Mouse (Mus musculus) heart, adult 11 months (tissue): Measurements from ENCODE around the gene Ttc23.

Experiments used
- DNase-seq: peaks from one replicate; pipeline ENCODE4 v3.0.0; 2022

Ttc23 gene

DNA sequence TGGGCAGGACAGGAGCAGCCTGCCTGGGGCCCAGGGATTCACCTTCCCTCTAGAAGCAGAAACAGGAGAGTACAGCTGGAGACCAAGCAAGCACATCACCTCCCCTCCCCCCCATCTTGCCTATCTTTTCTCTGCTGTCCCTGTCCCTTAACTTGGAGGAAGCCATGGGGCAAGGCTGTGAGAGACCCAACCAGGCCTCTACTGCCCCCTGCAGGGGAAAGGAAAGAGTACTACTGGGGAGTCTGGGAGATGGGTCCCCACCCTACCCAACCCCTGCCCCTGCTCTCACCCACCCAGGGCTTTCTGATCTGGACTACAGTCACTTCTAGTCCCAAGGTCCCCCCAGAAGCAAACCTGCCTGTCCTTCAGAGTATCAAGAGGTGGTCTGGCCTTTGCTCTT lies 53.6 kb downstream of the Ttc23 start:
- DNase-seq = no peak

DNA sequence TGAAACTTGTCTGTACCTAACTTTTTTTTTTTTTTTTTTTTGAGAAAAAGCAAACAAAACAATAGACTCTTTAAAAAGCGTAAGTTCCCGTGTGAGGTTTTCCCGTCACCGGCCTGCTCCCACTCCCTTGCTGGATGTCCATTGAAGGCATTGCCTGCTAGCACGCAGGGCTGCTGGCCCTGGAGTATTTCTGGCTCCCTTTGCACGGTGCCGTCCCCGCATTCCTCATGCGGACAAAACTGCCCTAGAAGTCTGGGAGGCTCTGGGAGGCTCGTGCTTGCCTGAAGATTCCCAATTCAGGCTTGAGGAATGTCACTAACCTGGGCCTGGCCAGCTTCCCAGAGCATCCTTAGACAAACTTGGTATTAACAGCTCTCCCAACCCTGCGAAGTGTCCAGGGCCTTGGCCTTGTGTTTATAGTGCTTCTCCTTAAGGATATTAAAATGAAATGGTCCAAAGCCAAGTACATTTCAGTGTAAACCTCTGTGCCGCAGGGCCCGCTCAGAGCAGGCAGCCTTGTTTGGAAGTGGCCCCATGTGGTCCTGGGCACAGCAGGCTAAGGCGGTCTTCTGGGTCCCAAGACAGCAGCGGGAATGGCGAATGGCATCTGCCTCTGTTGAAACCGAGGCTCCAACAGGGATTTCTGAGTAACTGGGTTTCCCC lies 54.2 kb downstream of the Ttc23 start:
- DNase-seq = peak; percentile 90

DNA sequence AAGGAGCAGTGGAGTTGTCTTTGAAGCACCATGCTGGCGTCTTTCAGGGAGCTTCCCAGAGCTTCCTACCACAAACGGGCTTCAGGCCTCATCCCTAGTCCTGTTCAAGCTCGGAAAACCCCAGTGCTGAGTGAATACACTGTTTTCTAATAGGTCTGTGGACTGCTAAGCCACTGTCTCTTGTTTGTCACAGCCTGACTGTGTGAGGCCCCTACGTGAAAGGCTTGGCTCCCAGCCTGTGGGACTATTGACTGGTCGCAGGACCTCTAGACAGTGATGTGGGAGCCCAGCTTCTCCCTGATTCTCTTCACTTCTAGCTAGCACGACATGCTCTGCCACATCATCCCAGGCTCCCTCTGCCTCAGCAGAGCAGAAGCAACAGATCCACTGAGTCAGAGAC lies 61.0 kb downstream of the Ttc23 start:
- DNase-seq = peak; percentile 64

- peak; percentile 92 for DNase-seq
These were observed 63.0 kb downstream of the Ttc23 start for GRCm38 (mm10) chr7:67710216-67710615.

DNA sequence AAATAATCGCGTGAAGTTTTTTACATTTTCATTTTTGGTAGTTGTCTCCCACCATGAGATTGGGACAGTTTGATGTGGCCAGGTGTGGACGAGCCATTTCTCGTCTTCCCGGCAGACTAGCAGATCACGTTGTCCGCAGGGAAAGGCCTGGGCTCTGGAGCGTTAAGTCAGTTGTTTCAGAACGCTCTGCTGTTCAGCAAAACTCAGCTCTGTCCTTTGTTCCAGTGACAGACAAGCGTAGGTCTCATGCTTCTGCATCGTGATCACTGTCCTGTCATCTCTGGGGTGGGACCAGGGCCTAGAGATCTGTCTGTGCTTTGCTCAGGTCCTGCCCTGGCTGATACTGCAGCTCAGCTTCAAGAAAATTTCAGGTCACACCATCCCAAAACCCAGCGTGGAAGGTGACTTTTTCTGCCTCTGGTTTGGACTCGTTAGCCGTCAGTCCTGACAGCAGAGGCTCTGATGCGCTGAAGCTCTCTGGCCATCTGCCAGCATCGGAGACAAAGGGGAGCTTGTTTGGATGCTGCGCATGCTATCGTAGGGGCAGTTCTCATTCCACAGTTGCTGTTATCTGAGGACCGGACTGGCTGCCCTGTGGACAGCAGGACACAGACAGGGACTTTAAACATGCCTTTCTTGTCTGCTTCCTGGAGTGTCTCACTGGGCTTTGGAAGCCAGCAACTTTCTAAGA lies 66.8 kb downstream of the Ttc23 start:
- peak; percentile 94 for DNase-seq

GRCm38 (mm10) chr7:67715176-67715575 lies 68.0 kb downstream of the Ttc23 start:
- peak; percentile 97 for DNase-seq

DNA sequence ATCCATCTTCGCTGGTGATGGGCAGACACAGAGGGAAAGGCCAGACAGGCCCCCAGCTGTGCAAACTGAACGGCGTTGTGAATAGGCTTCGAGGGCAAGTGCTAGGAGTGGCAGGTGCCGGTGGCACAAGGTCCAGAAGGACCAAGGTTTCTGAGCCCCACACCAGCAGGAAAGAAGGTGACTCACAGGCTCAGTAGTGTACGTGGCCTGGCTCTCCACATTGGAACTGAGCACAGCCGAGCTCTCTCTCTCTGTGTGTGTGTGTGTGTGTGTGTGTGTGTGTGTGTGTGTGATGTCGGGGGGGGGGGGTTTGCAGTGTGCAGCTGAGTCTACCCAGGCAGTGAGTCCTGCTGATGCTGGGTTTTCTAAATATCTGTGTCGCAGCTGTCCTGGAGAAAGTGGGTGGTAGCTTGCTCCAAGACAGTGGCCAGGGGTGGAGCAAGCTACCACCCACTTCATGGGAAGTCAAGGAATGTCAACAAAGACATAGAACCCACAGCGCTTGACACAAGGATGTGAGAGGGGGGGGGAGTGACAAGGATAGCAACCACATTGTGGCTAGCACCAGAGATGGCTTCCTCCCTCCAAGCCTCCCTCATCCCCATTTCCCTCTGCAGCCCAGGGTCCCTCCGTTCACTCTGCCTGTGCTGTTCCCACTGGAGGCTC lies 69.1 kb downstream of the Ttc23 start:
- DNase-seq = no peak

DNA sequence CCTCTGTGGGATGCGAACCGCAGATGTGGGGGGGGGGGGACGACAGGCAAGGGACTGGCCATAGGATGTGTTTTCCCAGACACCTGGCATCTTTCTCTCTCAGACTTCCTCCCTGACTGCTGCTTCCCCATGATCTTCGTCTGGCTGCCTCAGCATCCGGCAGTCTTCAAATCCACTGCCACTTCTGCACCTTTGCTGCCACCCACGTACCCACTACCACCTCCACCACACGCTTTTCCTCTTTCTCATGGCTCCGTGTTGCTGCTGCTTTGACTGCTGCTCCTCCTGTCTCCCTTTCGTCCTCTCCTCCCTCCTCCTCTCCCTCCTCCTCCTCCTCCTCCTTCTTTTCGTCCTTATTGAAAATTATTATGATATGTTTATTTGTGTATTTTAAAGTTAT lies 69.7 kb downstream of the Ttc23 start:
- no peak for DNase-seq

GRCm38 (mm10) chr7:67717520-67717919 lies 70.3 kb downstream of the Ttc23 start:
- no peak for DNase-seq

DNA sequence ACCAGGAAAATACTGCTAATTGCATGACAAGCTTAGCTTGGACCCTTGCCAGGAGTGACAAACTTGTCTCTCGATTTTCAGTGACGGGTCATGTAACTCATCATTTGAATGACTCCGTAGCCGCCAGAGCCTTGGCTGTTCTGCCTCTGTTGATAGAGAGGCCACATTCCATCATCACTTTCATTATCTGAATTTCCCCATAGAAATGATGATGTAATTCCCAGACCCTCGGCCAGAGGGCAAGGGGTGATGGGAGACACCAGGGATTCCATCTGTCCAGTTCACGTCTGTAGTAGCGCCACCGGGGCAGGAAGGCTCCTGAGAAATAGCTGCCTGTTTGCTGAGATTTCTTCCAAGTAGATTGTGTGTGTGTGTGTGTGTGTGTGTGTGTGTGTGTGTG lies 71.6 kb downstream of the Ttc23 start:
- peak; percentile 86 for DNase-seq

- DNase-seq = peak; percentile 84
These were observed 75.0 kb downstream of the Ttc23 start for GRCm38 (mm10) chr7:67722163-67722562.

- no peak for DNase-seq
These were observed 77.3 kb downstream of the Ttc23 start for GRCm38 (mm10) chr7:67724536-67724935.

- no peak for DNase-seq
These were observed 77.8 kb downstream of the Ttc23 start for GRCm38 (mm10) chr7:67725016-67725415.

- peak; percentile 61 for DNase-seq
These were observed 81.0 kb downstream of the Ttc23 start for GRCm38 (mm10) chr7:67728203-67728602.

- DNase-seq = peak; percentile 76
These were observed 81.6 kb downstream of the Ttc23 start for GRCm38 (mm10) chr7:67728809-67729208.

- peak; percentile 87 for DNase-seq
These were observed 83.4 kb downstream of the Ttc23 start for GRCm38 (mm10) chr7:67730431-67731110.

- DNase-seq = peak; percentile 72
These were observed 85.1 kb downstream of the Ttc23 start for GRCm38 (mm10) chr7:67732276-67732675.

DNA sequence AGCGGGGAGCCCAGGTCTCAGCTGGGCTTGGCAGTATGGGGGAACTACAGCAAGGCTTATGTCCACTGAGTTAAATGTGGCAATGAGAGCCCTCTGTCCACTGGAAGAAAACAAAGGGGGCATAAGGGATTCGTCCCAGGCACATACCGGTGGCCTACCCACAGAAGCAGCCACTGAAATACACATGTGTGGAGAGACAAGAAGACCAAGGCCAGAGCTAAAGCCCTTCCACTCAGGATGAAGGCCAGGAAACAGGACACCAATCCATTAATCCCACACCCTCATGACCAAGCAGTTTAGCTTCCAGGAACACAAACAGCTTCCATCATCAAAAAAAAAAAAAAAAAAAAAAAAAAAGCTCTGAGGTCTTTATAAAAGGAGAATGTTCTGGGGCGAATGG lies 93.2 kb downstream of the Ttc23 start:
- peak; percentile 94 for DNase-seq

DNA sequence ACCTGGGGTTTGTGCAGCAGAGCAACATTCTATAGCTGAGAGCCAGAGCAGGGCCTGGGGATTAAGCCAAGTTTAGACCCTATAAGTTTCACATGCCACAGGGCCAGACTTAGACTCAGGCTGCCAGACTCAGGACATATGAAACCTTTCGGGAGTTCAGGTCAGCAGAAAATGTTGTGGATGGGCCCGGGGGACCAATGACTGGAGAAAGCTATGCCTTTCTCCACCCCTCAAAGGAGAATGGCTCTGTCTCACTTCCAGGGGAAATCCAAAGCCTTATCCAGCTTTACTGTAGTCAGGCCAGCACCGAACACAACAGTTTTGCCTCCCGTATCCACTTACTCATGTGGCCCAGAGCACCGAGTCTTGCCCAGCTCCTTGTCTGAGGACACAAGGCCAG lies 93.6 kb downstream of the Ttc23 start:
- DNase-seq = peak; percentile 95

- peak; percentile 96 for DNase-seq
These were observed 94.5 kb downstream of the Ttc23 start for GRCm38 (mm10) chr7:67741706-67742105.

GRCm38 (mm10) chr7:67747731-67748305 lies 100.6 kb downstream of the Ttc23 start:
- no peak for DNase-seq

DNA sequence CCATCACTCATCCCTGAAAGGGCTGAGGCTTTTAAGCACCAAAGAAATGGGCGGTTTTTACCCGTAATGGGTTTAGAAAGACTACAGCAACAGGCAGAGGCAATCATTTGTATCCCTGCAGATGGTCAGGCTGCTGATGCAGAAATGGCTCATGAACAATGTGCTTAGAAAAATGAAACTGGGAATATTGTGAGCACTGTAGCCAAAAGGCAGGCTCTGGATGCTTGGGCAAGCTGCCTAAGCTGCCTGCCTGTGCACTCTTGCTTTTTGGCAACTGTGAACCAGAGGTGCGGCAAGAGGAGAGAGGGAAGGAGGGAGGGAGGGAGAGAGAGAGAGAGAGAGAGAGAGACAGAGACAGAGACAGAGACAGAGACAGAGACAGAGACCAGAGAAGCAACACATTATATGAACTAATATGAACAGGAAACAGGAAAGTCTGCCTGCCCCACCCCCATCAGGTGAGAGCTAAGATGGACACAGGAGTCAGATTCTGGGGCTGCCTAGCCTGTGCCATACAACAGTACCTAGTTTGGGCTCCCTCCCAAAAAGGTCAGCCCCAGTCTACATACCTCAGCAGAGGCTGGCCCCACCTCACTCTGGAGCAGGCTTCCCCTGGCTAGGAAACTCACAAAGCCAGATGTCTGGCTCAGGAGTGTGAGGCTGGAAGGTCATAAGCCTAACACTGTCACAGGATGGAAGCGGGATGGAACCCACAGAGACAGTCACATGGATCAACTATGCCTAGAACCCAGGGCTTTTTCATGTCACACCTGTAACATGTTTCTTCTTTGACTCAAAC lies 102.4 kb downstream of the Ttc23 start:
- DNase-seq = peak; percentile 92
